Mouse (Mus musculus): ENCODE data around the gene Smyd4. TPM values are rescaled to one million over a fixed set of nuclear protein-coding genes. Genes with fewer than 3 reads are reported as not detected.

Smyd4 gene
- total and polyA plus RNA-seq, 3 experiments, result 9.6 to 12.8 TPM; not detected in 1

DNA sequence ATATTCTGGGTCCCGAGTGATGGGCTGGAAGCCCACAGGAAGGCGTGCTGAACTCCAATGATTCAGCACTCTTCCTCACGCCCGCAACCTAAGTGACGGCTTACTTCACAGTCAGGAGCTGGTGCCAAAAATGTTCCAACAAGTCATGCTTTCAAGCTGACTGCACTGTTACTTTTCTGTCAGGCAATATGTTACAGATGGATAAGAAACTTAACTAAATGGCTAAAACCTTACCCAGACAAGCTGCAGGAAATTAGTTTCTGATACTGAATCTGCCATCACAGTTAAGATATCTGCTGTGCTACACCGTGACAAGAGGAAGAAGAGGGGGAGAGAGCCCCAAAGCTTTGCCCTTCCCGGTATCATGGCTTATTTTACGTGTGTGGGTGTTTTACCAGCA, 34.4 kb upstream of the Smyd4 start (continued):
- TF ChIP-seq BHLHE40 (IDR thresholded peaks at IDR 0.05; ENCODE audit: borderline replicate concordance, low read depth, low read length) (peak; percentile 90), MXI1 (IDR thresholded peaks at IDR 0.05; ENCODE audit: low read depth, low read length) (peak; percentile 98), ETS1 (IDR thresholded peaks at IDR 0.05; ENCODE audit: low read depth, low read length) (peak; percentile 99), CHD1 (IDR thresholded peaks at IDR 0.05; ENCODE audit: low read depth, low read length) (no peak), CTCF (IDR thresholded peaks at IDR 0.05 in 2 of 3, conservative IDR thresholded peaks at IDR 0.05 in 1 of 3; ENCODE audit: control insufficient read depth in 1 of 3, insufficient read depth in 1 of 3, low read depth in 2 of 3, low read length in 3 of 3, poor library complexity in 1 of 3, severe bottlenecking in 1 of 3) (no peak), HCFC1 (IDR thresholded peaks at IDR 0.05; ENCODE audit: low read depth, low read length) (peak; percentile 61), EP300 (IDR thresholded peaks at IDR 0.05; ENCODE audit: low read depth in 1 of 2, low read length in 2 of 2) (peak; percentile 99), MYB (IDR thresholded peaks at IDR 0.05; ENCODE audit: low read depth, low read length) (peak; percentile 66; the same call in 1 of the 2 replicates), USF1 (IDR thresholded peaks at IDR 0.05; ENCODE audit: low read depth, low read length) (peak; percentile 0; the same call in 1 of the 2 replicates), MAFK (IDR thresholded peaks at IDR 0.05; ENCODE audit: borderline replicate concordance, low read depth, low read length) (peak; percentile 93), MAX (IDR thresholded peaks at IDR 0.05; ENCODE audit: low read length) (peak; percentile 89), TBP (IDR thresholded peaks at IDR 0.05; ENCODE audit: low read depth, low read length) (peak; percentile 65; the same call in 1 of the 2 replicates), ZNF384 (IDR thresholded peaks at IDR 0.05; ENCODE audit: low read depth, low read length) (no peak), MYC (IDR thresholded peaks at IDR 0.05; ENCODE audit: low read depth, low read length) (peak; percentile 96)

DNA sequence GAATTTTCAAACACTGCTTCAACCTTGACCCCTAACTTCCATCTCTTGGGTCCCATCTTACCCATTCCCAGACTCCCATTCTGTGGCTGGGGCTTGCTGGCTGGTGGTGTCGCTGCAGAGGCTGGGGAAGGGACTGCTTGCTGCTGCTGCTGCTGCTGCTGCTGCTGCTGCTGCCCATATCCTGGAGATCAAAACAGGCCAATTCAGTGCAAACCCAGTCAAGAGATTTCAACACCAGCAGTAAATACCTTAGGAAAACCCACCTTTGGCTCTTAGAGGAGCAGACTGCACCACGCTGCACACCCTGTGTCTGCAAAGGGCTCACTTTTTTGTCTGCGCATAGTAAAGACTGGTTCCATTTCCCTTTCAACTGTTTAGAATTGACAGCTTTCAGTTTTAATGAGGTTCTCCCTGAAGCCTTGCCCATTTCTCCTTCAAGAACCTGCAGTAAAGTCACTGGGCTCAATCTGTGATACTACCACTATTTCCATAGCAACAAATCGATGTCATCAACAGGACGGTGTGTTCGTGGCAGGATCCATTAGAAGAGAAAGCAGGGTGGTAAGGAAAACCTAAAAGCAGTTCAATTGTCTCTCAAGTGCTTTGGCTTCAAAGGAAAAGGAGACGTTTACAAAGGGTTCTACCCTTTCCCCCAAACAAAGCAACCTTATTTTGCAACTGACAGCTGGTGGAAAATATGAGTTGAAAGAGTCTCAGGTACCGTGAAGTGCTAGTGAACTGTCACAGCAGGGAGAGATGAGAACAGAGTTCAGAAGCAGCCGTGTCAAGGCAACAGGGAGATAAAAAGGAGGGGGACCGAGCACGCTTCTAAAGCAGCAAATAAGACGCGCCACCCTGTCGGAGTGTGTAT, 29.6 kb upstream of the Smyd4 start:
- Histone ChIP-seq H3K9ac (ENCODE audit: control insufficient read depth, low read depth, low read length, poor library complexity, severe bottlenecking) (no peak overlapping the region), H3K9me3 (replicated peaks; ENCODE audit: insufficient read depth, low read length) (no peaks in the 10 kb centered on the region), H3K4me1 (ENCODE audit: control insufficient read depth in 1 of 2, insufficient read depth in 2 of 2, low read length in 2 of 2) (peaks cover 20 to 29% of the 10 kb centered on the region in 2 experiments), H3K27me3 (ENCODE audit: control insufficient read depth in 1 of 2, insufficient read depth in 2 of 2, low read length in 2 of 2) (no peaks in the 10 kb centered on the region), H3K36me3 (ENCODE audit: control insufficient read depth in 1 of 2, insufficient read depth in 2 of 2, low read length in 2 of 2) (peaks cover 10 to 36% of the 10 kb centered on the region in 2 experiments), H3K4me3 (ENCODE audit: control insufficient read depth in 1 of 2, insufficient read depth in 1 of 2, low read depth in 2 of 2, low read length in 2 of 2) (no peak overlapping the region), H3K27ac (ENCODE audit: control insufficient read depth, low read depth, low read length) (no peak overlapping the region), H3K79me2 (ENCODE audit: control insufficient read depth, insufficient read depth, low read length, poor library complexity) (peaks cover 17% of the 10 kb centered on the region)
- DNase-seq (ENCODE audit: low read depth, low spot score), result no peak
- TF ChIP-seq ZKSCAN1 (IDR thresholded peaks at IDR 0.05; ENCODE audit: low read depth, low read length) (no peak), MYC (IDR thresholded peaks at IDR 0.05; ENCODE audit: low read depth, low read length) (no peak), SIN3A (IDR thresholded peaks at IDR 0.05; ENCODE audit: low read length) (no peak), SMC3 (IDR thresholded peaks at IDR 0.05; ENCODE audit: low read depth, low read length) (no peak), GABPA (IDR thresholded peaks at IDR 0.05; ENCODE audit: low read depth, low read length) (no peak), GATA1 (IDR thresholded peaks at IDR 0.05; ENCODE audit: low read depth, low read length) (no peak), MAFK (IDR thresholded peaks at IDR 0.05; ENCODE audit: borderline replicate concordance, low read depth, low read length) (no peak), MYB (IDR thresholded peaks at IDR 0.05; ENCODE audit: low read depth, low read length) (no peak), CHD1 (IDR thresholded peaks at IDR 0.05; ENCODE audit: low read depth, low read length) (no peak), POLR2AphosphoS5 (IDR thresholded peaks at IDR 0.05; ENCODE audit: borderline replicate concordance, low read depth, low read length) (no peak), E2F4 (IDR thresholded peaks at IDR 0.05; ENCODE audit: borderline replicate concordance, low read depth, low read length) (no peak), ZC3H11A (IDR thresholded peaks at IDR 0.05; ENCODE audit: low read depth, low read length) (no peak)
